Mouse (Mus musculus) granulocyte monocyte progenitor cell, adult 5-6 weeks (primary cell): Measurements from ENCODE around the gene Treml2. TPM values are rescaled to one million over a fixed set of nuclear protein-coding genes. Genes with fewer than 3 reads are reported as not detected.

Experiments used
- ATAC-seq: replicated peaks from 2 replicates; pipeline ENCODE4 v1.8.0; 2016; ENCODE audit warnings: mild to moderate bottlenecking, moderate TSS enrichment, inconsistent platforms; ENCODE audit not compliant: poor library complexity, severe bottlenecking
- total RNA-seq, 2 experiments: library from RNA; stranded (forward) in 1 of 2; stranded (reverse) in 1 of 2; fragments of 200-712, 200-1000 nt in 1 of 2; fragments of >200 nt in 1 of 2; fragmentation: Nextera tagmentation in 1 of 2; gene quantifications; 2 replicates each; pipeline ENCODE4 v1.2.3; 2014 to 2017

The Treml2 gene
- total RNA-seq, 2 experiments from 2014 or later: 45.8 to 68.7 TPM

DNA sequence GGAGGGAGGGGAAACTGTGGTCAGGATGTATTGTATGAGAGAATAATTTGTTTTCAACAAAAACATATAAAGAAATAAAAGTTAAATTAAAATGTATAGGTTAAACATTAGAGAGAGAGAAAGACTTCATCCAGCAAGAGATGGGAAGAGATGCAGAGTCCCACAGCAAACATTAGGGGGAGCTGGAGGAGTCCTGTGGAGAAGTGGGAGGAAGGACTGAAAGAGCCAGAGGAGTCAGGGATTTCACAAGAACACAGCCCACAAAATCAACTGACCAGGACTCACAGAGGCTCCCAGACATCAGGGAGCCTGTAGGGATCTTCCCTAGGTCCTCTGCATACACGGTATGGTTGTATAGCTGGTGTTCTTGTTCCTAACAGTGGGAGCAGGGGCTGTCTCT lies 12.5 kb upstream of the Treml2 start:
- ATAC-seq: peak; percentile 99

DNA sequence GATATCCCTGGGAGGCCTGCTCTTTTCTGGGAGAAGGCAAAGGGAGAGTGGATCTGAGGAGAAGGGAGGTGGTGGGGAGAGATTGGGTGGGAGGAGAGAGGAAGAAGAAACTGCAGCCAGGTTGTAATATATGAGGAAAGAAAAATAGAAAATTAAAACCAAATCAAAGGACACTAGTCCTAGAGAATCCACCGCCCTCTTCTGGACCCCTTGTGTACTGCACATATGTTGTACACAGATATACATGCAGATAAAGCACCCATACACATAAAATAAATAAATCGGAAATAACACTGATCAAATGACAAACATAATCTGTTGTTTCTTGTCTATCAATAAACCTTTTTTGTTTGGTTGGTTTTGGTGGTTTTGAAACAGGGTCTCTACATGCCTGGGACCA lies 12.0 kb upstream of the Treml2 start:
- ATAC-seq: peak; percentile 44

DNA sequence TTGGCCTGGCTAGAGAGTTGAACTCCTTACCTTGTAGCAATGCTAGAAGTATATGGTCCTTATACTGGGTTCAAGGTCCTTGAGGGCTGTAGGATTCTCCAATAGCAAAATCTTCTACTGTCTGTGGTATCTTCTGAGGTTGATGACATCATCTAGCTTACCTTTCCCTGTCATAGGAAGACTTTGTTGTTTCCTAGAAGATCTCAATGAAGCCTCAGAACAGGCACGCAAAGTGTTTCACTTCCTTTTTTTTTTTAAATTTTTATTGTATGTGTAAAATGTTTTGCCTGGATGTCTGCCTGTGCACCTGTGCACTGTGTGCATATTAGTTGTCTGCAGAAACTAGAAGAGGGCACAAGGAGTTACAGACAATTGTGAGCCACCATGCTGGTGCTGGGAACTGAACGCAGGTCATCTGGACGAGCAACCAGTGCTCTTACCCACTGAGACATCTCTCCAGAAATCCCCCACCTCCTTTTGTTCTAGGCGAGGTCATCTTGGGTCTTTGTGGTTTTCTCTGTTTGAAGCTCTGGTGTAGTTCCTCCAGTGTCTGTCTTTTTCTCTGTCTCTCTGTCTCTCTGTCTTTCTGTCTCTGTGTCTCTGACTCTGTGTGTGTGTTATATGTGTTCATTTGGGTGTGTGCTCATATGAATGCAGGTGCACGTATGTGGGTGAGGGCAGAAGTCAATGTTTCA lies 5.7 kb upstream of the Treml2 start:
- peak; percentile 82 for ATAC-seq

DNA sequence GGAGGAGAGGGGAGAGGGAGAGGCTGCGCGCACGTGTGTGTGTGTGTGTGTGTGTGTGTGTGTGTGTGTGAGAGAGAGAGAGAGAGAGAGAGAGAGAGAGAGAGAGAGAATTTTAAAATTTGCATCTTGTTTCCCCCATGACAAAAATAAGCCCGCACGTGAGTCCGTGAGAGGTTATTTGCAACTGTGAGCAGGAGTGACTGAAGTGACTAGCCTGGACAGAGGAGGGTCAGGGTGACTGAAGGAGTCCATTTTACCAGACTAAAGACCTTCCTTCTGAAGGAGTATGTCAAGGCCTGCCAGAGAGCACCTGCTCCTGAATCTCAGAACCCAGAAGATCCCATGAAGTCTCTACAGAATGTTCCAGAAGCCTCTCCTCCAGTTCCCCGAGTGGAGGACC lies 458 bp downstream of the Treml2 start:
- ATAC-seq: no peak

DNA sequence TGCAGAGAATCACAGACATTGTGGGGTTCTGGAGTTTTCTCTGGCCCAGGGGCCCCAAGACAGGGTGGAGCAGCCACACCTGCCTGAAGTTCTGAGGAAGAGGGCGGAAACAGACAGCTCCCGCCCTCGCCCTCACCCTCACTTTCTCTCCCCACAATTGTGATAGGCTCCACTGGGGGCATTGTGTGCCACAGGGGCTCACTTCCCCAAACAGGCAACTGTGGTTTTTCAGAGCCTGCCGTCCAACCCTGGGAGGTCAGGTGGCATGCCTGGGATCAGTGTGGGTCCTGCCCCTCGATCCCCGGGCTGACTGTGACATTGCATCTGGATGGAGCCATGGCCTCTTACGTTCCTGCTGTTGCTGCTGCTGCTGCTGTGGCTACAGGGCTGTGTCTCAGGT lies 901 bp downstream of the Treml2 start:
- peak; percentile 86 for ATAC-seq

DNA sequence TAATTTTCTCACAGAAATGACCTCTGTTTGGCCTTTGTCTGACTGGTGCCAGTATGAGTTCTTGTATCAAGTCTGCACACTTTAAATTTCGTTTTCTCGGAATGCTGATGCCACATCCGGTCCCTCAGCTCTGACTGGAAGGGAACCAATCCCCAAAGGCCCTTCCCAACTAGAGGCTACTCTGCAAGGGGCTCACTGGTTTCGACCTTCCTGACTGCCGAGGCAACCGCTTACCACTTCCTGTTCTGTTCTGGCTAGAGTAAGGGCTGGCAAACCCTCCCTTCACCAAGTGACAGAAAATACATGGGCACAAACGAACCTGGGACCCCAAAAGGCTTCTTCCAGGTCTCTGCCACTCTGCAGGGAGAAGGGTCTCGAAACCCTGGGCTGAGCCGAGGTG lies 1.6 kb downstream of the Treml2 start:
- ATAC-seq: peak; percentile 80

DNA sequence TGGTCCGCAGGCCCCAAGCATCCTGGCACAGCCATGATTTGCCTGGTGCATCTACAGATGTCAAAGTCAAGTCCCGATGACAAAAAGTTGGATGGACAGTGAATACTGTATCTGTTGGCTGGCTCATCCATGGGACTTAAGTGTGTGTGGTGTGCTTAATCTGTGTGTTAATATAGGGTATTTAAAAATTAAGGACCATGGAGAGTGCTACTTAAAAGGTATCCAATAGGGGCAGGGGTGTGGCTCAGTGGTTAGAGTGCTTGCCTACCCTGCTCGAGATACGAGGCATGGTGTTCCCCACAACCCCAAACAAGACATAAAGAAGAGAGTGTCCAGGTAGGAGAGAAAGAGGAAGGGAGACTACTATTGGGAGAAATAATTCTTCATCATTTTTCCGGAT lies 2.5 kb downstream of the Treml2 start:
- no peak for ATAC-seq

DNA sequence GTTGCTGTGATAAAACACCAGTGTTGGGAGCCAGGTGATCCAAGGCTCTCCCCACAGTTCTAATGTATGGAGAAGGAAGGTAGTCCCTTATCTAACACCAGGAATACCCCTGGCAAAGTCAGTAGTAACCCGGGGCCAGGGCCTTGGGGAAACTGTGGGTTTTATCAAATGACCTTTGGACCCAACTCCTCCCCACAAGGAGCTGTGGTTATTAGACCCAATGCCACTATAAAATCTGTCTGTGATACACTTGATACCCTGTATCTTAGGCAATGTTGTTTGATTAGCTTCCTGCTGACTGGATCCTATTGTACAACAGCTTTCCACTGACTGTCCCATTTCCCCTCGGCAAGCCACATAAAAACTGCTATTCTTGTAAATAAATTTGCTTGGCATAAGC lies 12.8 kb downstream of the Treml2 start:
- no peak for ATAC-seq

DNA sequence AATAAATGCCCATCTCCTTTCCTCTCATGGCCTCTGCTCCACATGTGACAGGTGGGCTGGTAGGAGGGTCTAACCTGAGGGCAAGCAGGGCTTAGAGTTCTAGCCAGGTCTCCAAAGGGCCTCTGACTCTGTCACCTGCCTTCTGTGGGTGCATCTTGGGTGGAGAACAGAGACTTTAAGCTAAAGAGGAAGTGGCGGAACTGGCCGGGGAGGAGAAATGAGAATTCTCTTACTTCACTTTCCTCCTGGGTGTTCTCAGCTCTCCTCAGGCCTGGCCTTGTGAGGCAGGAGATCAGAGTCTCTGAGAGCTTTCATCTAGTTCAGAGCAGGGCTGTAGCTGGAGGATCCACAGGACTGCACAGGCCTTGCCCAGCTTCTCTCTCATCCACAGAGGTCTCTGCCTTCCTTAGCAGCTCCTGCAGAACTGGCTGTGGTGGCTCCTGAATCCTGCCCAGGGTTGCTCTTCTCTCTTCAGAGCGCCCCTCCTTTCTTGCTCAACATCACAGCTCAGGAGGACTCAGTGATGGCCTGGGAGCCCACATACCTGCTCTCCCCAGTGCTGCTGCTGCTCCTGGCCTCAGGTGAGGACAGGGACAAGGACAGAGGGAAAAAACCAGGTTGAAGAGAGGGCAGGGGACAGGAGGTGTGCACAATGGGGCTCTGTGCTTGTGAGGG lies 16.7 kb downstream of the Treml2 start, which contains the start of gene B430306N03Rik:
Gene B430306N03Rik, plus strand, starts transcription at position 237 of the 675 bp plus-strand sequence.
- ATAC-seq: peak; percentile 90

DNA sequence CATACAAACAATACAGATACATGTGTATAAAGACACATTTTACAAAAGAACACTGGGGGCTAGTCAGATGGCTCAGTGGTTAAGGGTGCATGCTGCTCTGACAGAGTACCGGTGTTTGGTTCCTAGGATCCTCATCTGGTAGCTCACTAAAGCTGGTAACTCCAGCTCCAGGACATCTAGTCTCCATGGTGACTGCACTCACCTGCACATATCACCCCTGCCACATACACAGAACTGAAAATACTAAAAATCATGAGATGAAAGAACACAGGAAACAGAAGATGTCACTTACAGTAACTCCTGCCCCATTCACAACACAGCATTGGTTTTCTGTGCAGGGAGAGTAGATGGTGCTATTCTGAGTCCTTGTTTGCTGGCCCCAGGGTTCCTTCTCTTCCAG lies 19.4 kb downstream of the Treml2 start:
- ATAC-seq: no peak

DNA sequence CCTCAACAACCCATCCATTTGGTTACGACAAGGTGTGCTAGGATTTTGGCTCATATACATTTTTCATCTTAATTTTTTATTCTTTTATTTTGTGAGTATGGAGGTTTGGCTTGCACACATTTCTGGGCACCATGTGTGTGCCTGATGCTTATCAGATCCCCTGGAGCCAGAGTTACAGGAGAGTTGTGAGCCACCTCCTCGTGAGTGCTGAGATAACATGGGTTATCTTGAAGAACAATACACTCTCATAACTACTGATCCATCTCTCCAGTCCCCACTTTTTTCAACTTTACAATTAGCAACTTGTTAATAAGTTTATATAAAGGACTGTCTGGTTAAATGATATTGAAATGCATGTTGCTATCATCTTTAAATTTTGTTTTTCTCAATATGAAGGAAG lies 22.0 kb downstream of the Treml2 start:
- no peak for ATAC-seq

DNA sequence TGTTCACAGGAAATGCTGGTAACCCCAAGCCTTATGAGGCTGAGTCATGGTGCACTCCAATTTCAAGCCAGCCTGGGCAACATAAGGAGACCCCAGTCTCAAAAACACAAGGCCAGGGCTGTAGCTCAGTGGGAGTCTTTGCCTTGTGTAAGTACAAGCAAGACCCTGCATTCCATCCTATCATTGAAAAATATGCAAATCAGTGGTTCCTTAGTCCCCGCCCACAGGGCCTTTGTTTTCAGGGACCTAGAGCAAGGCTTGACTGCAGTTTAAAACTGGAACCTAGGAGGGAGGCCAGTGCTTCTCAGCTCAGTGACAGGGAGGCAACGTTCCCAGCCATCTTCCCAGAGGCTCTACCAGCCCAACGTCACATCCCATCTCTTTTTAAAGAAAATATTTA lies 23.9 kb downstream of the Treml2 start:
- ATAC-seq: 0 out of 2 replicates have a peak, but pooled peaks have one; percentile 4

DNA sequence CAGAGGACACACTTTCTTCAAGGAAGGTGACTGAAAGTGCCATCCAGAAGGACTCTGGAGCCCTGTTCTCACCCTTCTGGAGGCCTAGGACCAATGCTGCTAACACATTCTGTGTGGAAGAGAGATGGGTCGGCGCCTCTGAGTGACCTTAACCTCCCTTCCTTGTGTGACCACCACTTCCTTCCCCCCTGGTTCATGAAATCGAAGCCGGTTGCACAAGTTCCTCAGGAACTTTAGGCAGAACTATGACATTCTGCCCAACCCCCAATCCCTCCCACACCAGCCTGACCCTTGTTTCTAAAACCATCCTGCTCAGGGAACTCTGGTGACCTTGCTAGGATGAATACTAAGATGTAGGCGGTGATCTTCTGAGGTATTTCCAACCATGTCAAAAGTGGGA lies 25.0 kb downstream of the Treml2 start:
- peak; percentile 92 for ATAC-seq

DNA sequence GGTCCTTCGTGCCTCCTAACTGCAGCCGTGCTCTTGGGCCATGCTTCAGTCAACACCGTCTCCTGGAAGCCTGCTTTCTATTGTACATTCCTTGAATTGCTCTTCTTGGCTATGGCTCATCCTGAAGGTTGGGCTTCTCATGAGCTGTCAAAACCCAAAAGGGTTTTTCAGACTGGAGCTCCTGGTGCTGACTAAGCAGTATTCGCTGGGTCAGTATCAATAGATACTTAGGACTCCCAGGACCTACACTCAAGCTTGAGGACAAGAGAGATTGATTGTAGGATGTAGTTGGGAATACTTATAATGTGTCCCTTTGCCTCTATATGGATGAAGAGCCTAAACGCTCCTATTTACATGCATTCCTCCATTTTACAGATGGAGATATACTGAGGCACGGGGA lies 25.8 kb downstream of the Treml2 start:
- ATAC-seq: no peak

DNA sequence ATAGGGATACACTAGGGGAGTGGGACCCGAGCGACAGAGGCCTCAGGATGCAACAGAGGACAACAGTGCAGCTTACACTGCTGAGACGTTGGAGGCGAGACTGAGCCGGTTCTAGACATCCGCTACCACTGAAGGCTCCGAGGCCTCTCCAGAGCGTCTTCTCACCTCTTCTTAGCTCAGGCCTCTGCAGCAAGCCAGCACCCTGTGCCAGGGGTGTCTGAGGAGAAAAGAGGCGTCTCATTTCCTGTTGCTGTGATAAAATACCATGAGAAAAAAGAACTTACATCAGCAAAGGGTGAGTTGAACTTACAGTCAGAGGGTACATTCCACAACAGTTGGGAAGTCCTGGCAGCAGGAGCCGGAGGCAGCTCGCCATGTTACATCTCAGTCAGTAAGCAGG lies 26.3 kb downstream of the Treml2 start:
- no peak; the same call in 1 of the 2 replicates for ATAC-seq

DNA sequence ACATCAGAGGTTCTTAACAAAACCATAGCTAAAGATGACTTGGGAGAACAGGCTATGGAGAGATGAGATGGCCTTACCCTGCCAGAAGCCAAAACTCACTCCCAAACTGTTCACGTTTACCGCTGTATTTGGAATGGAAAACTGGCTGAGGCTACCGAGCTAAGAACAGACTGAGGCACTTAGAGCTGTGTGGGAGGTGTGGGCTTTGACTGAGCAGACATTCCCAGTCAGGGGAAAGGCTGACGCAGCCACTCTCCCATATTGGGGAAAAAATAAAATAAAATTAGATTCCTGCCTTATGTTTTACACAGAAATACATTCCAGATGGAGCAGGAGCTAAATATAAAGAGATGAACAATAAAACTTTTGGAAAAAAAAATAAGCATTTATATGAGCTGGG lies 27.4 kb downstream of the Treml2 start:
- no peak for ATAC-seq

DNA sequence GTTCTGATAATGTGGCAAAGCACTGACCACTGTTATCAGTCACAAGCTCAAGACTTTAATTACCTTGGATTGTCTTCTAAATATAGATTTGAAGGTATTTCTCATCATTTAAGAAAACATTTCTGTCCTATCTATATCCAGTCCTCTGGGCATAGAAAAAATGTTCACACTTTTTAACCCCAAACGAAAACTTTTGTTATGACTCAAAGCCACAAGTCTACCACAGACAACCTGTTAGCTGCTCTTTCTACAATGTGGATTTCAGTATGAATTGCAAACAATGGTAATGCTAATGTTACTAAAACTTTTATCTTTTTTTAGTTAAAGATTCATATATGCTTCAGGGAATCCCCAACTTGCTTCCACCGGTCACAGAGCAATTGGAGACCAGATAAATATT lies 33.2 kb downstream of the Treml2 start:
- ATAC-seq: no peak

DNA sequence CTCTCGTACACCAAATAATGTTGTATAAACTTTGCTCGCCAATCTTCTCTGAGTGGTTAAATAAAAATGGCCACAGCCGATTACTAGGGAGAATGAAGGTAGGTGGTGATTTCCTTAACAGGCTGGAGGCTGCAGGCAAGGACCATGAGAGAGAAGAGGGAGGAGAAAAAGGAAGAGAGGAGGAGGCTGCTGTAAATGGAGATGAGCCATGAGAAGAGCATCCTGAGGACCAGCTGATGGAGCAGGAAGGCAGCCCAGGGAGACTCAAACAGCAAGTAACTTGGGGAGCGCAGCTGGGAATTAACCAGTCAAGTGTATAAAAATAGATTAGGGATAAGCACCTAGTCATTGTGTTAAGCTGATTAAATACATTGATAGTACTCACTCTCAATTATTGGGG lies 34.9 kb downstream of the Treml2 start:
- ATAC-seq: no peak

DNA sequence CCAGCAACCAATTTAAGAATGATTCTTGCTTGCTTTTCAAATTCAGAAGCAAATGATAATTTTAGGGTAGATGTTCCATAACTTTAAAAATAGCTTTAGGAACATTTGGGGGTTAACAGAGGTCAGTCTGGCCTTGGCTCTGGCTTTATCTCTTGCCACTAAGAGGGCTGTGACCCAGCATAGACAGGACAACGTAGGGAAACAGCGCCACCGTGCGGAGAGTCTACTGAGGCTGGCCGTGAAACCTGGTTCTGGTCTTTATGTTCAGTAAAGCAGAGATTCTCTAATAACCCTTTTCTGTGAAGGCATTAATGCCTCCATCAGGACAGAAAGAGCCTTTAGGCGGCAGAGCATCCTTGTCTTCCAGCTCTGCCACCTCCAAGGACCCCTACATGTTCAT lies 37.6 kb downstream of the Treml2 start:
- peak; percentile 96 for ATAC-seq

DNA sequence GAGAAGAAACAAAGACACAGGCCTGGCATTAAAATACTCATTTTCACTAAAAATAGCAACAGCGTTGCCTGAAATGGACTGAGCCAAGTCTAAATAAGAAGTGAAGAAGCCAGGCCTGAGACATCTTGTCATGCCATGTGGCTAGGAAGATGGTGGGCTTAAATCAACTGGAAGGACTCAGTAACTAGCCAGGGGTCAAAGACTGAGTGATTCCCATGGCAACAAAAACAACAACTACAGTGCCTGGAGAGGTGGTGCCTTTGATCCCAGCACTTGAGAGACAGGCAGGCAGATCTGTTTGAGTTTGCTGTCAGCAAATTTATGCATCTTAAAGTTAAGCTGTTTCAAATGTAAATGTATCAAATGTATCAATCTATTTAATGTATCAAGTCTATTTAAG lies 41.0 kb downstream of the Treml2 start:
- no peak for ATAC-seq

DNA sequence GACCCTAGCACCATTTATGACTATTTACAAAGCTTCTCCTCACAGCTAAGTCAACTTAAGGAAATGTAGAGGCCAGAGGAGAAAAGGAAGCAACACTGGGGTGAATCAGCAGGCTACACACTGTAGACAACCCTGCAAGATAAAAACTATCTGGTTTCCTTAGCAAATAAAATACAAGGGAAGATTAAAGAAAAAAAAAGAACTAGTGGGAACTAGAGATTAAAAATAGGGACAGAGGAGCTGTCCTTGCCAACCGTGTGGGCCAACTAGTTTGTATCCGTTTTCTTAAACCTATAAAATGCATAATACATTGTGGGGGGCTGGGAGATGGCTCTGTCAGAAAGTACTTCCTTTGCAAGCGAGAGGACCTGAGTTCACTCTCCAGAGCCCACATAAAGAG lies 42.6 kb downstream of the Treml2 start:
- no peak for ATAC-seq

DNA sequence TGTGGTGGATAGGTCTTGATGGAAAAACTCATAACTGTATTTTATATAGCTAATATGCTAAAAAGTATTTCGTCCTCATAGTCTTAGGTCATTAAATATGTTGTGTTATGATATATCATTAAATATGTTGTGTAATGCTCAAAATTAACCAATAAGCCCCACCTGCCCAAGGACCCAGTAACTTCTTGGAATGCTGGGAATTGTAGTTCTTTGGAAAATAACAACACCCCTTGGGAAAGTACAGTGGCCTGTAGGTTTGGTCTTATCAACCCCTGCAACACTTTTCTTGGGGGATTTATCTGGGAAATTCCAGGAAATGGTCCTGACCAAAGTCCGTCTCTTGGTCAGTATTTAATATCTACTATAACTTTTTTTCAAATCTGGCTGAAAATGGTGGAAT lies 43.8 kb downstream of the Treml2 start:
- ATAC-seq: no peak
